Mouse (Mus musculus) spleen, postnatal 36 days (tissue): ENCODE results near the gene Lyzl4.
"Not testable (repeated sequence)": the region's sequence is repeated elsewhere in the genome, so short reads cannot be mapped to it uniquely, and the experiment has no call there.

ENCODE experiments used
- DNase-seq, 2 experiments: peaks; one replicate each; pipeline ENCODE4 v3.0.0; 2022; ENCODE audit warnings: low spot score in 2 of 2, mixed read lengths in 1 of 2

The Lyzl4 gene

DNA sequence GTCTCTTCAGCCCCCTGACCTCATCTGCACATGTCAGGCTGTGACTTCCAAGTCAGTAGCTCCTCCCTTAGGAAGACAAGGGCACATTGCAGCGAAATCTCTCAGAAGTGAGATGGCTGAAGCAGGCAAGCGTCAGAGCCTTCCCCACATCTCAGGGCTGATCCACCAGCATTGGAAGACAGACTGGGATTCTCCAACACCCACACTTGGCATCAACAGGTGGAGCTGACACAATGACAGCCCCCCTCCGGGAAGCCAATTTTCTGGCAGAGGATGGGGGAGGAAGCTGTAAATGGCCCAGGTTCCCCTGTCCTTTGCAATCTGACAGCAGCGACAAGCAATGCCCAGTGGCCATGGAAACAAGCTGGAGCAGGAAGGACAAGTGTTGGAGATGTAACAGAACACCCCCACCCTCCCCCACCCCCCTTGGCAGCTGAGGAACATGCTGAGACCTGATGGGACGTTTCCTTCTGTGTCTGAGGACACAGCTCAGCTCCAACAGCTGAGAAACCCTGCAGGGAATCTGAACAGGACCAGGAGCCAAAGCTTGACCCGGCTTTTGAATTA, 41.0 kb downstream of the Lyzl4 start:
- DNase-seq = no peak

DNA sequence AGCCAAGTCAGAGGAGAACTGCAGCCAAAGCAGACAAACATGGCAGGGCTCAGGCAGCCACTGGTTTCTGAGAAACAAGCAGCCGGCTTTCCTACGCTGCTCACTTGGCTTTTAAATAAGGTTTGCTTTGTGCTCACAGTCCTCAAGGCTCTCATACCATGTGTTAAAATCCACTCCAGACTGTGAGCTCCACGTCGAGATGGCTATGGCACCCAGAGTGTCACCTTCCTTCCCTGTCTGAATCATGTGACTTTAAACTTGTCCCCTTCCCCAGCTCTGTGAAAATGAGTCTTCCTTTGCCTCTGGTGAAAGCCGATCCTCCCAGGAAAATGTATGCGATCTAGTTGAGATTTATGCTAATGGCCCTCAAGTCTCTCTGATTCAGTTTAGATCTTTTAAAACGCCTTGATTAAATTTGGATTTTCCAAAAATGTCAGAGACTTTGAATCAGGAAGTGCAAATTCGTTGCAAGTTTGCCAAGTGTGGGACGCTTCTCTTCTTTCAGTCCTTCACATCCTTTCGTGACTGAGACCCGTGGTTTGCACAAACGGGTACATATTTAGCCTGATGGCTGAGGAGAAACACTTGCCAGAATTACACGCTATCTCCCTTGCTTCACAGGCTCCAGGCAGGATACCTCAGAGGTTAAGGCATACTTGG, 41.6 kb downstream of the Lyzl4 start:
- DNase-seq = no peak

DNA sequence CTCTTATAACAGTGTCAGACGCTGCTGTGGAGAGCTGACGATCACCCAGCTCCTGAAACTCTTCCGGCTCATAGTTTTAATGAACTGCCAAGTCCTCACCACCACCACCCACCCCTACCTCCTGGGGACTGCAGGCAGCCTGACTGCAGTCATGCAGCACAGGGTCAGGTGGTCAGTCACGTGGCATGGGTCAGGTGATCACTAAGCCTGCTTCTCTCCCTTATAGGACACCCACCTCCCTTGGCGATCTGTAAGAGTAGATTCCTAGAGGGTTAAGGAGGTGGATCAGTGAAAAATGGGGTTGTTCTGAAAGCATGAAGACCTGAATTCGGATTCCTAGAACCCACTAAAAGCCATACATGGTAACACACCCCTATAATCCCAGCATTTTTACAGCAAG, 42.3 kb downstream of the Lyzl4 start:
- DNase-seq = no peak

DNA sequence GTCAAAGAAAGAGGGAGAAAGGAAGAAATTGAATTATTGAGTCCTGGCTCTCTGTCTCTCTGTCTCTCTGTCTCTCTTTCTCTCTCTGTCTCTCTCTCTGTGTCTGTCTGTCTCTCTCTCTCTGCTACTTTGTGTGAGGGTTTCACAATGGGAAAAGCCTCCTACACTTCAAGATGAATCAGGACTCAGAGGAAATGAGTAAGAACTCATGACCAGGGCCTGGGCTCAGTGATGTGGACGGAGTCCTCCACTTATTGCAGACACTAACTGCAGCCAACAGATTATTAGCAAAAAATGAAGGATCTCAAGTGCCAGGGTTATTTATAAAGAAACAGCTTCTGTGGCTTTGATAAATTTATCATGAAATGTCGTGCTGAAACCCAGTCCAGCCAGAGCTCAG, 43.8 kb downstream of the Lyzl4 start:
- no peak for DNase-seq

DNA sequence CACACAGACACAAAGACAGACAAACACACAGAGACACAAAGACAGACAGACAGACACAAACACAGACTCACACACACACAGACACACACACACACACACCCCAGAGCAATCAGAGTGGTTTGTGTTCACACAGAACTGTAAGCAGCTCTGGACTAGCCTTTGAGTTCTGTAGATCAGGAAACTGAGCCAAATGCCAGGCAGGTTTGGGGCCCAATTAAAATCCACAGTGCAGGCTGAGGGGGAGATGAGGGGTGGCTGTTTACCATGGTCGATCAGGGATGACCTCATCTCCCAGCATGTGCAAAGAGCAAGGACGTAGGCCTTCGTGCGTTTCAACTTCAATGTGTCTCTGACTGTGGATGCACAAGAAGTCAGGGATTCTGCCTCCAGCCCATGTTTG, 47.1 kb downstream of the Lyzl4 start:
- no peak for DNase-seq

DNA sequence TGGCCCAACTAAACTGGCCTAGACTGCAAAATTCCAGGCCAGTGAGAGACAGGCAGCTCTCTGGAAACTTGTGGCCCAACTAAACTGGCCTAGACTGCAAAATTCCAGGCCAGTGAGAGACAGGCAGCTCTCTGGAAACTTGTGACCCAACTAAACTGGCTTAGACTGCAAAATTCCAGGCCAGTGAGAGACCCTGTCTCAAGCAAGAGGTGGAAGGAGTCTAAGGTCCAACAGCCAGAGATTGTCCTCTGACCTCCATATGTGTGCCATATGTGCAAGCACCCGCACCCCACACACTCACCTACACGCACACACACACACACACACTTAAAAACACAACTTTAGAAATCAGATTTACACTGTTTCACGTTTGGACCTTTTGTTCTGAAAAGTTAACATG, 48.1 kb downstream of the Lyzl4 start:
- DNase-seq = not testable (repeated sequence)

DNA sequence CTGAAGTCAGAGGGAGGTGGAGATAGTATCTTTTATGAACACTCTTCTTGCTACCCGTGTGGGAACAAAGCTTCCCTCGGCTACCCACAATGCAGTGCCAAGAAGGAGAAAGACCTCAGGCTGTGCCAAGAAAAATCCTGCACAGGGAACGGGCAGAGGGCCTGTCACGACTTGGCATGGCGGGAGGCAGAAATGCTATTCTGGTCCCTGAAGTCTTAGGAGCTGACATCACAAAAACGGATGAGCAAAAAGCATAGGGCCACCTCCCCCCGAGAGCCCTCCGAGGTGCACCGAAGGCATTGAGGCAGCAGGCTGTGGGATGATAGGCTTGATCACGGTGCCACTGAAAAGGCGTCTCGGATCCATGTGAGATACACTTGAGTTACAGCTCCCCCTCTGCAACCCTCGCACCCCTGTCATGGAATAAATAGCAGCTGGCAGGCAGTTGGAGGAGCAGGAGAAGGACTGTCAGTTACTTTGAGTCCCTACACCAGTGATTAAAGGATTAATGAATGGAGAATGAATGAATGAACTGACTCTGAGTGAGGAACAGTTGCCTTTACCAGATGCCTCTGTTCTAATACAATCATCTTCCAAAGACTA, 48.8 kb downstream of the Lyzl4 start:
- DNase-seq = no peak

DNA sequence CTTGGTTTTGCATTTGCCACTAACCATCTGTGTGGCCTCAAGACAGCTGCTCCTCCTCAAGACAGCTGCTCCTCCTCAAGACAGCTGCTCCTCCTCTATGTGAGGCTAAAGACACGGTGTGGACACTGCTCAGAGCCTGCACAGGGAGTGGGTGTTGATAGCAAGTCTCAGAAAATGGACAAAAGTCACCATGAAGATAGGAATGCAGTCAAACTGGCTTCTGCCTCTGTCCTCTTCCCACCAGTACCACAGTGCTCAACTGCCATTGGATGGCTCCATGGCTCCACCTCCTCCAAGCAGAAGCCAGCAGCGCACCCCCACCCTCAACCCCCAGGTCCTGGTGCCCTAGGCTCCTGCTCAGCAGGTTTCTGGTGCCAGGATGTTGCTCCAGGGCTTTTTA, 52.4 kb downstream of the Lyzl4 start:
- DNase-seq = no peak

DNA sequence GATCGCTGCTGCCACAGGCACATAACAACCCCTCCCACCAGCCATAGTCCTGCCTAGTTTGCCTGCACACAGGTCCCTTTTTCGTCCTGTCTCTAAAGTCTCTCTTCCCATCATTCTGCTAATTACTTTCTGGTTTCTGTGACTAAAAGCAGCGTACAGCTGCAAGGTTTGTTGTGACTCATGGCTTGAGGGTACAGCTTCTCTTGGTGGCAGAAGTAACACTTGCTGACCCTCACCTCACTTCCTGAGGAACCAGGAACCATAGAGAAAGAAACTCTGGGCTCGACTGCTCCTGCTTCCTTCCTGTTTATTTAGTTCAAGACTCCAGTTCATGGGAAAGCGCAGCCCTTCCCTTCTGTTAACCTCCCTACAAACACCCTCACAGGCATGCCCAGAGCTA, 67.5 kb downstream of the Lyzl4 start:
- DNase-seq = no peak

DNA sequence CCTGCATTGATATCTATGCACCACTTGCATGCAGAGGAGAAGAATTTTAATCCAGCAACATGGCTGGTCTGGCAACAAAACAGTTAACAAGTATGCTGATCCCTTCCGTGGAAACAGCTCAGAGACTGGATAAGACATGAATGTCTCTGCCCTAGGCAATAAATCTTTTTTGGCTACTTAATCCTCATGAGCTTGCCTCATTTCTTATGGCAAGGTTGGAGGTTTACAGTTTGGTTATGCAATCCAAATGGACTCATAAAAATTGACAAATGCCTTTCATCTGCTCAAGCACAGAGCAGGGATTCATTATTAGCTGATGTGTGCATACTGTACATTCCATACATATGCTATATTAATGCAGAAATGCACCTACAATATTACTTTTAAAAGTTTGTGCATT, 73.4 kb downstream of the Lyzl4 start:
- DNase-seq = no peak

DNA sequence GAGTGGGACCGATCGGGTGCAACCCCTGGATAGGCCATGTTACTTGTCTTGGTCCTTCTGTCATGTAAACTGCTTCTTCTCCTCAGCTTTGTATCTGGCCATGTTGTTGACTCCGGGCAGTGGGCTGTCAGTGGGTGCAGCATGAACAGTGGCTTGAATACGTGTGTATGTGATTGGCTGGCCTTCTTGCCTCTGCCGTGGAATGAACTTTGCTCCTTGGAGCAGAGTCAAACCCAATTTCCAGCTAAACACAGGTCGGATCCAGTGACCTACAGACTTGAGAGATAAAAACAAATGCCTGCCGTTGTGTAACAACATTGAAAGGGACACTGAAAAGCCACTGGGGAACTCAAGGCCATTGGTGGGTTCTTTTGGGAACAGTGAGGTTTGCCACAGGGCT, 75.5 kb downstream of the Lyzl4 start:
- no peak for DNase-seq

DNA sequence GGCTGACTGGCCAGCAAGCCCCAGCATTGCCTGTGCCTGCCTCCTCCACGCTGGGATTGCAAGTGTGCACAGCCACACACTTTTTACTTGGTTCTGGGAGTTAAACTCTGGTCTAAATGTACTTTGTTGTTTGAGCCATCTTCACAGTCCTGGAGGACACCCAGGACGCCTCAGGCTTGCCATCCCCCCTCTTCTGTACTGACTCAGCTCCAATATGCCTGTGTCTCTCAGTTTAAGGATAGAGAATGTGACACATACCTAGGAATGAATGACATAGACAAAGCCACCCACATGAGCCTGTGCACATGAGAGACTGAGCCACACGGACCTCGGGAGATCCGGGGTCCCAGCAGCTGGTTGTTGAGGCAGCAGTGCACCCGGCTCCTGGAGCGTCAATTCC, 78.6 kb downstream of the Lyzl4 start:
- no peak for DNase-seq

DNA sequence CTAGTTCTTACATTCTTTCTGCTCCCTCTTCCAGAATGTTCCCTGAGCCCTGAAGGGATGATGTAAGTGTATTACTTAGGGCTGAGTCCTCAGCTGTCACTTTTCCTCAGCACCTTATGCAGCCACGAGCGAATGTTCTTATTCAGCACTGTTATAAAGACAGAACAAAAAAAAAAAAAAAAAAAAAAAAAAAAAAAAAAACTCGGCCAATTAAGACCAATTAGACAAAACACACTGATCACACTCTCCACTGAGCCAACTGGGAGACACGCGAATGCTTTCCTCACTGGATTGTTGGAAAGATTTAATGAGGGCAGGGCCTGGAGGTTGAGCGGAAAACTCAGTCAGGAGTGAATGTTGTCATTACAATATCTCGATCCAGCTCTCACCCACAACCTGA, 81.4 kb downstream of the Lyzl4 start:
- DNase-seq = no peak

DNA sequence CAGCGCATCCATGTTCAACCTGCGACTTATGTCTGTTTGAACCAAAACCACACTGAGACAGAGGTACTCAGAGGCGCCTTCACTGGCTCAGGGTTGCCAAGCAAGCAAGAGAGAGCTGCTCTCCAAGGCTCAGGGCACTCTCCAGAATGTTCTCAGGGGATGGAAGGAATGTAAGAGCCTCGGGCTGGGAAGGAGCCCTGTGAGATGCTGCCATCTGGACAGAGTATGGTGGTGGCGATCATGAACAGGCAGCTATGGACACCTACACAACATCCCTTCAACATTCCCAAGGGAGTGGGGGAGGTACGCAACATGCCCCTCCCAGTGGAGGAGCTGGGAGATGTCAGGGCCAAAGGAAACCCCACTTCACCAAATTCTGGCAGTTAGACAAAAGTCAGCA, 83.7 kb downstream of the Lyzl4 start:
- no peak for DNase-seq

DNA sequence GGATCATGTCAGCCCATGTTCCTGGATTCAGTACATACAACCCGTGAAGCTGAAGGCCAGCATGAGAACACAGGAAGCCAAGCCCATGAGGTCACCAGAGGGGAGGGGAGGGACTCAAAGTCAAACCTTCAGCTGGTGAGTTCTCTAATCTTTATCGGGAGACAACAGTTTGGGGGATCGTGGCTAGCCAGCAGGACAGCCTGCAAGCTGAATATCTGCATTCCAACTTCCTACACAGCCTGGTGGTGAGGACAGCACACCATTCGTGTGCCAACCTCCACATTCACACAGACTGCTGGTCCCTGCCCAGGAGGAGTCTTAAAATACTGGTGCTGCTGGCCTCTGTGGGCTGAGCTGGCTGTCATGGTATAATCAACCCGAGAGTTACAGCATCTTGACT, 85.0 kb downstream of the Lyzl4 start:
- DNase-seq = no peak

DNA sequence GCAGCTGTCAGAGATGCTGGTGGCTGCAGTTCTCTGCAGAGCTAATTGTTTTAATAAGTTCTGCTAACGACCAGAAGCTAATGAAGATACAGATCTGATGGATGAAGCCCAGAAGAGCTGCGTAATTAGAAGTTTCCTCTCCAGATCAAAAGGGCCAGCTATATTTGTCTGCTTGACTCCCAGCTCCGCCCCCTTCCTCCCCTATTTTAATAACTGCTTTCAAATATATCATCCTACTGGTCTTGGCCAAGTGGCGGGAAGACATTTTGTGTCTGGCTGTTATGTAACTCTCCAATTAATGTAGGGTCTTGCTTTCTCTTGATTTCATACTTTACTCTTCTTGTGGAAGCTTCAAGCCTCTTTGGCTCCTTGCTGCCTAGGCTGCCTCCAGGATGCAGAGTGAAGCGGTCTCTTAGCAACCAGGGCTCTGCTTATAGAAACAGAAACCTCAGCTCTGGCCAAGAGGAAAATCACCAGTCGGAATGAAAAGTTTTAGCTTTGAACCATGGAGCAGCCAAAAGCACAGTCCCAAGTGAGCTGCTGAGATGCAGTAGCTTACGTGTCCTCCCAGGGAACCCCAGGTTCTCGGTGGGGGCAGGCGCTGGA, 86.4 kb downstream of the Lyzl4 start:
- no peak for DNase-seq

DNA sequence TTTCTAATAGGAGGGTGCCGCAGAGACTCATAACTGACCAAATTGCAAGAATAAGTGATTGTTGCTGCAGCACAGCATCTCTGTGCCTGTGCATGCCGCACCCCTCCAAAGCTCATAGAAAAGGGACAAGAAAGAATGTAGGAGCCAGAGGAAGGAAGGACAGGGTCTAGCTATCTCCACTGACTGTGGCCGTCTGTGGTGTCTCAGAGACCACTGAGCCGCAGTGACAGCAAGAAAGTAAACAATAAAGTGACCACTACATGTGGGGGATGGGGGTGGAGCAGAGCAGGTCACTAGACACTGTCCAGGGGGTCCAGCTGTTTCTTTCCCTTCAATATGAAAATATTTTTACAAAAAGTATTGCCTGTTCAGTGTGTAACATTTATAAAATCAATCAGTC, 88.3 kb downstream of the Lyzl4 start:
- no peak for DNase-seq

DNA sequence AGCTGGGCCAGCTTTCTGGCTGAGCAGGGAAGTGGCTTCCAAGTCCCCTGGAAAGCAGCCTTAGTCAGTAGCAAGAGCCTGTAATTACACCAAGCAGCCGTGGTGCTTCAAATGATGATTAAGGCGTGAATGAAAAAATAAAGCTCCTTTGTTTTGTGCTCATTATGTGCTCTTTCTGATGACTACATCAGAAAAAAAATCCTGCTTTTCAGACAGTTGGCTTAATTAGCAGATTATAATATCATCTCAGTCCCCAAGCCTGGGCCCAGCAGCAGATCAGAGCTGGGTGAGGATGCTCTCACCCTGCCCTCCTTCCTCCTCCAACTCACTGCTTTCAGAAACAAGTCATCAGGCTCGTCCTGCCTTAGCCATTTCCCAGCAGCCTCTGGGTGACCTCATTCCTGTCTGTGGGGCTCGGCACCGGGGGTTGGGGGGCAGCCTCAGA, 91.5 kb downstream of the Lyzl4 start:
- DNase-seq = no peak

DNA sequence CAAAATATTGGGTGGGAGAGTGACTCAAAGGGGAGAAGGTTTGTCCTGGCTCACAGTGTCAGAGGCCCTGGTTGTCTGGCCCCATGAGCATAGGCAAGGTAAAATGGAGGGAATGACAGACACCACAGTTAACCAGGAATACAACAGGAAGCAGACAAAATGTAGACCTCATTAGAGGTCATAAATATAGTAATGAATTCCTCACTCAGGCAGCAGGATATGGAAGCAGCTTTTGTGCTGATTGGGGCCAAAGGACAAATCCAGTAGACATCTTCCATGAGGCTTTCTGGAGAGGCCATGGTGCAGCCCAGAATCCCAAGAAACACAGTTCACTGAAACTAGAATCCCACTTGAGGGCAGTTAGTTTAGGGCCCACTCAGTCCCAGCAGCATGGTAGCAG, 92.5 kb downstream of the Lyzl4 start:
- no peak for DNase-seq

DNA sequence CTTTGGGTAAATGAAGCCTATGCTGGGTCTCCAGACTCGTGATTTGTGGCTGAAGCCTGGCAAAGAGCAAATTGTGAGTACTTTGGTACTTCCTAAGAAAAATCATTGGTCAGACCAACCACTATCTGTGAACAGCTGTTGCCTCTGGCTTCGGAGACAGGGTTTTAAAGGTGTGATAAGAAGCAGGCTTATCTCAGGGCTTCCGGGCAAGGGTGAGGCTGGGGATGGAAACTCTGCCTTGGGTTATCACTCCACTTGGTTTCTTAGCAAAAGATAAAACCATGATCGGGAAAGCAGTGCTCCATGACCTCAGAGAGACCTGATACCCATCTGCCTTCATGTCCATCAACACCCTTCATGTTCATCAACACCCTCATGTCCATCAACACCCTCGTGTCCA, 92.9 kb downstream of the Lyzl4 start:
- DNase-seq = no peak

DNA sequence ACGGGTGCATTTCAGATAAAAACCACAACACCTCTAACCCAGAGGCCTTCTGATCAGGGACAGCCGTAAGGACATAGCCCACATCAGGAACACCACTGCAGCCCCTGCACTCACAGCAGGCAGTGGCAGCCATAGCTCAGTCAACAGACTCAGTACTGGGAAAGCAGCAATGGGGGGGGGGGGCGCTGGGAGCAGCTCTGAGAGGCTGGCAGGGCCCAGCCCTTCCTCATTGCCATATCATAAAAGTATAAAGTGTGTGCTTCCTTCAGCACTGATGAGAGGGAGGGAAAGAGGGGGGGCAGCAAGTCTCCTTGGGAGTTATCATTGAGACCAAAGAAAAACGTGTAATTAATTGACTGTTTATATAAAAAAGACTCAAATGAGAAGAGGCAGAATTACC, 94.5 kb downstream of the Lyzl4 start:
- no peak for DNase-seq

DNA sequence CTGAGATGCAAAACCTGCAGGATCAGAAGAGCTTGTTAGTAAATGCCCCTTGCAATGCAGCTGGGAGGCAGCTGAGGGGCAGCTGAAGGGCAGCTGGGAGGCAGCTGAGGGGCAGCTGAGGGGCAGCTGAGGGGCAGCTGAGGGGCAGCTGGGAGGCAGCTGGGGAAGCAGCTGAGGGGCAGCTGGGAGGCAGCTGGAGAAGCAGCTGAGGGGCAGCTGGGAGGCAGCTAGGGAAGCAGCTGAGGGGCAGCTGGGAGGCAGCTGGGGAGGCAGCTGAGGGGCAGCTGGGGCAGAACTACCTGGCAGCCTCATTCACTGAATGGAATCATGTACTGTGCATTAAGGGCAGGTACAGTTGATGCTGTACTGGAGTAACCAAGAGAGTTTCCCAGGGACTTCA, 100.4 kb downstream of the Lyzl4 start:
- no peak for DNase-seq

DNA sequence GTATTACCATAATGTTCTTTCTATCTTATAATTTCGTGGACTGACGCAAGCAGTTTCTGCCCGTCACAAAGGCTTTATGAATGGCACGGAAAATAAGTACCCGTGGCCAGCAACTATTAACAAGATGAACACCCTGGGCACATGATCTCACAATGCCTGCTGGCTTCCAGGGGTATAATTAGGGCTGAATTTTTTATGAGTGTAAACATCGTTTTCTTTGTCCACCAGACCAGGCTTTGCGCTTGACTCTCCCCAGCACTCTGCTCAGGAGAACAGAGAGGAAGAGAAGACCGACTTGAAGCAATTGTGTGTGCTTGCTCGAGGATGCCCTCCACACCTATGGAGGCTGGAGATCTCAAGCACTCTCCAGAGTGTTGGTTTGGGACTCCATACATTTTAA, 109.3 kb downstream of the Lyzl4 start:
- no peak for DNase-seq
